Mouse (Mus musculus) liver, embryonic 16.5 days (tissue): ENCODE results near the gene Mrpl20. TPM values are rescaled to one million over a fixed set of nuclear protein-coding genes. Genes with fewer than 3 reads are reported as not detected.

Experiments
- ATAC-seq: fragments of 200-750 bp; cut with Nextera tagmentation; 2 replicates; pipeline ENCODE4 v1.8.0; 2017; ENCODE audit warnings: low read depth, mild to moderate bottlenecking, moderate number of reproducible peaks, moderate library complexity
- H3K27ac ChIP-seq: fragments of 300-500 bp; sonication (generic); 2 replicates; pipeline ENCODE4 v1.5.1; 2014; ENCODE audit warnings: mild to moderate bottlenecking, low read length
- H3K27me3 ChIP-seq: fragments of 300-500 bp; sonication (generic); 2 replicates; pipeline ENCODE4 v1.6.1; 2014; ENCODE audit warnings: low read depth, low read length, mixed read lengths; ENCODE audit not compliant: control insufficient read depth, insufficient read depth
- H3K36me3 ChIP-seq: fragments of 300-500 bp; sonication (generic); 2 replicates; pipeline ENCODE4 v1.6.1; 2014; ENCODE audit warnings: mild to moderate bottlenecking; ENCODE audit not compliant: control insufficient read depth, insufficient read depth
- H3K4me1 ChIP-seq: fragments of 300-500 bp; sonication (generic); 2 replicates; pipeline ENCODE4 v1.6.1; 2014; ENCODE audit warnings: low read depth, low read length, mixed read lengths; ENCODE audit not compliant: control insufficient read depth
- H3K4me2 ChIP-seq: fragments of 300-500 bp; sonication (generic); 2 replicates; pipeline ENCODE4 v1.6.1; 2014; ENCODE audit warnings: low read depth, low read length, mixed read lengths
- H3K4me3 ChIP-seq: fragments of 300-500 bp; sonication (generic); 2 replicates; pipeline ENCODE4 v1.5.1; 2014; ENCODE audit warnings: low read depth, mild to moderate bottlenecking, low read length
- H3K9ac ChIP-seq: fragments of 300-500 bp; sonication (generic); 2 replicates; pipeline ENCODE4 v1.6.1; 2014; ENCODE audit warnings: low read depth, low read length
- H3K9me3 ChIP-seq: fragments of 300-500 bp; sonication (generic); replicated peaks from 2 replicates; pipeline ENCODE4 v1.6.1; 2016; ENCODE audit warnings: low read length; ENCODE audit not compliant: control insufficient read depth
- WGBS: fragments of 180-500 bp; shearing (Covaris S2); extraction: QIAGEN DNeasy Blood & Tissue Kit; methylation state at CpG from one replicate; pipeline ENCODE4 v1.1.7; 2014; ENCODE audit not compliant: insufficient replicate concordance; 5-methylcytosine and 5-hydroxymethylcytosine counted together
- polyA plus RNA-seq: library from polyadenylated mRNA; unstranded; fragments of >200 nt; fragmentation: Nextera tagmentation; extraction: Ambion mirVana; gene quantifications from 2 replicates; pipeline ENCODE4 v1.2.1, GENCODE M21; 2015

Gene Mrpl20
- polyA plus RNA-seq, 1 experiment from 2014 or later = 115 TPM

- no peaks in the 10 kb centered on the region for H3K36me3 ChIP-seq
- peaks cover 24% of the 10 kb centered on the region for H3K4me1 ChIP-seq
- H3K27me3 ChIP-seq = no peaks in the 10 kb centered on the region
- no peak overlapping the region for H3K4me3 ChIP-seq
- no peak for ATAC-seq
- 64% methylated on average over 4 of the region's 4 CpGs for WGBS
- no peaks in the 10 kb centered on the region for H3K9me3 ChIP-seq
- no peak overlapping the region for H3K4me2 ChIP-seq
- no peak overlapping the region for H3K27ac ChIP-seq
- no peak overlapping the region for H3K9ac ChIP-seq
These were observed 30.6 kb downstream of the Mrpl20 start for GRCm38 (mm10) chr4:155833234-155833633.

- H3K36me3 ChIP-seq = no peaks in the 10 kb centered on the region
- no peak overlapping the region for H3K27ac ChIP-seq
- WGBS = 38% methylated on average over 2 of the region's 2 CpGs
- ATAC-seq = no peak
- no peak overlapping the region for H3K4me2 ChIP-seq
- H3K27me3 ChIP-seq = no peaks in the 10 kb centered on the region; the same call in 1 of the 2 replicates
- no peak overlapping the region for H3K4me3 ChIP-seq
- H3K9ac ChIP-seq = no peak overlapping the region
- H3K4me1 ChIP-seq = peaks cover 24% of the 10 kb centered on the region
- H3K9me3 ChIP-seq = no peaks in the 10 kb centered on the region
These were observed 31.2 kb downstream of the Mrpl20 start for GRCm38 (mm10) chr4:155833836-155834235.

GRCm38 (mm10) chr4:155837404-155838010 lies 34.8 kb downstream of the Mrpl20 start:
- ATAC-seq = no peak
- Histone ChIP-seq H3K9me3 (no peaks in the 10 kb centered on the region), H3K4me1 (peaks cover 29% of the 10 kb centered on the region), H3K4me3 (no peak overlapping the region), H3K27ac (peak overlapping the region; percentile 41; the same call in 1 of the 2 replicates), H3K9ac (no peak overlapping the region), H3K4me2 (no peak overlapping the region), H3K36me3 (no peaks in the 10 kb centered on the region), H3K27me3 (peaks cover 20% of the 10 kb centered on the region)
- 33% methylated on average over 11 of the region's 11 CpGs for WGBS

- peaks cover 25% of the 10 kb centered on the region for H3K27me3 ChIP-seq
- H3K4me3 ChIP-seq = no peak overlapping the region
- H3K4me1 ChIP-seq = peaks cover 23% of the 10 kb centered on the region
- no peak overlapping the region for H3K9ac ChIP-seq
- no peaks in the 10 kb centered on the region for H3K36me3 ChIP-seq
- WGBS = 40% methylated on average over 8 of the region's 8 CpGs
- no peak overlapping the region for H3K4me2 ChIP-seq
- peak overlapping the region; percentile 41; the same call in 1 of the 2 replicates for H3K27ac ChIP-seq
- H3K9me3 ChIP-seq = no peaks in the 10 kb centered on the region
- no peak for ATAC-seq
These were observed 35.8 kb downstream of the Mrpl20 start for GRCm38 (mm10) chr4:155838187-155839153.

- H3K4me1 ChIP-seq = peaks cover 17% of the 10 kb centered on the region
- H3K27me3 ChIP-seq = peaks cover 25% of the 10 kb centered on the region
- no peaks in the 10 kb centered on the region for H3K36me3 ChIP-seq
- no peaks in the 10 kb centered on the region for H3K9me3 ChIP-seq
- ATAC-seq = peak; percentile 56
- peak within 1 kb of the TSS; percentile 78 for H3K4me2 ChIP-seq
- H3K27ac ChIP-seq = peak within 1 kb of the TSS; percentile 12; the same call in 1 of the 2 replicates
- peak within 1 kb of the TSS; percentile 60 for H3K4me3 ChIP-seq
- H3K9ac ChIP-seq = peak within 1 kb of the TSS; percentile 35
- 24% methylated on average over 16 of the region's 16 CpGs for WGBS
These were observed 36.8 kb downstream of the Mrpl20 start, which contains the start of gene Mxra8 for GRCm38 (mm10) chr4:155839483-155839910. TSS of gene Mxra8 (plus strand) at chr4:155839680.

GRCm38 (mm10) chr4:155840076-155841002 lies 37.7 kb downstream of the Mrpl20 start:
- Histone ChIP-seq H3K4me2 (peak overlapping the region; percentile 78), H3K36me3 (no peaks in the 10 kb centered on the region), H3K4me3 (peak overlapping the region; percentile 60), H3K27me3 (peaks cover 25% of the 10 kb centered on the region), H3K4me1 (peaks cover 17% of the 10 kb centered on the region), H3K9ac (peak overlapping the region; percentile 35), H3K27ac (peak overlapping the region; percentile 12; the same call in 1 of the 2 replicates), H3K9me3 (no peaks in the 10 kb centered on the region)
- ATAC-seq = no peak
- WGBS = 25% methylated on average over 8 of the region's 8 CpGs

- Histone ChIP-seq H3K9ac (peak overlapping the region; percentile 35), H3K9me3 (no peaks in the 10 kb centered on the region), H3K27me3 (peaks cover 25% of the 10 kb centered on the region), H3K4me2 (peak overlapping the region; percentile 78), H3K36me3 (no peaks in the 10 kb centered on the region), H3K4me1 (peaks cover 17% of the 10 kb centered on the region), H3K27ac (no peak overlapping the region), H3K4me3 (peak overlapping the region; percentile 60)
- peak; percentile 76 for ATAC-seq
- WGBS = under 1% methylated on average over 32 of the region's 32 CpGs
These were observed 38.4 kb downstream of the Mrpl20 start for GRCm38 (mm10) chr4:155841003-155841454.

- H3K27me3 ChIP-seq = peaks cover 25% of the 10 kb centered on the region
- H3K4me1 ChIP-seq = peaks cover 21% of the 10 kb centered on the region
- 48% methylated on average over 38 of the region's 38 CpGs for WGBS
- H3K9ac ChIP-seq = no peak overlapping the region
- no peak overlapping the region for H3K27ac ChIP-seq
- no peaks in the 10 kb centered on the region for H3K9me3 ChIP-seq
- H3K4me2 ChIP-seq = peak overlapping the region; percentile 78
- H3K4me3 ChIP-seq = peak overlapping the region; percentile 60; the same call in 1 of the 2 replicates
- no peak for ATAC-seq
- H3K36me3 ChIP-seq = no peaks in the 10 kb centered on the region
These were observed 39.1 kb downstream of the Mrpl20 start for GRCm38 (mm10) chr4:155841651-155842270.
